Mouse (Mus musculus): ENCODE results near the gene Gid4.
A peak's percentile ranks its signal among the peaks of the same experiment; 100 is the strongest.
"Not testable (repeated sequence)": the region's sequence is repeated elsewhere in the genome, so short reads cannot be mapped to it uniquely, and the experiment has no call there.

The Gid4 gene

DNA sequence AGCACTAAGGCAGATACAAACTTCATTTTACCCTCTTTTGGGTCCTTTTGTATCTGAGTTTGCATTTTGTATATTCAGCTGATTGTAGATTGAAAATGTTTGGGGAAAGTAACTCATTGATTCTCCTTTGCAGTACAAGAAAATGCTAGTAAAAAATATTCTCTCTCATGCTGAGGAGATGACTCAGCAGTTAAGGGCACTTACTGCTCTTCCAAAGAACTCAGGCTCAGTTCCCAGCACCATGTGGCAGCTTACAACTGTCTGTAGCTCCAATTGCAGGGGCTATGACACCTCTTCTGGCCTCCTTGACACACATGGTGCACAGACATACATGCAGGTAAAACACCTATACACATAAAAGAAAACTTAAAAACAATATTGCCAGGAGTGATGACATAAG lies 16.6 kb downstream of the Gid4 start:
- no peak for DNase-seq (ENCODE audit: low spot score)

GRCm38 (mm10) chr11:60435133-60435532 lies 18.2 kb downstream of the Gid4 start:
- DNase-seq (ENCODE audit: low spot score), result no peak

GRCm38 (mm10) chr11:60436618-60437017 lies 19.7 kb downstream of the Gid4 start:
- DNase-seq (ENCODE audit: low spot score), result no peak

GRCm38 (mm10) chr11:60439621-60440020 lies 22.7 kb downstream of the Gid4 start:
- DNase-seq (ENCODE audit: low spot score), result not testable (repeated sequence)

GRCm38 (mm10) chr11:60440176-60440575 lies 23.2 kb downstream of the Gid4 start:
- DNase-seq (ENCODE audit: low spot score), result no peak

GRCm38 (mm10) chr11:60442896-60443295 lies 26.0 kb downstream of the Gid4 start:
- no peak for DNase-seq (ENCODE audit: low spot score)

GRCm38 (mm10) chr11:60444007-60444406 lies 27.1 kb downstream of the Gid4 start:
- DNase-seq (ENCODE audit: low spot score), result no peak

GRCm38 (mm10) chr11:60454080-60454744 lies 37.3 kb downstream of the Gid4 start, which contains the start of gene Drg2:
Gene Drg2 (plus strand): TSS chr11:60454591.
- peak; percentile 65 for DNase-seq (ENCODE audit: low spot score)

DNA sequence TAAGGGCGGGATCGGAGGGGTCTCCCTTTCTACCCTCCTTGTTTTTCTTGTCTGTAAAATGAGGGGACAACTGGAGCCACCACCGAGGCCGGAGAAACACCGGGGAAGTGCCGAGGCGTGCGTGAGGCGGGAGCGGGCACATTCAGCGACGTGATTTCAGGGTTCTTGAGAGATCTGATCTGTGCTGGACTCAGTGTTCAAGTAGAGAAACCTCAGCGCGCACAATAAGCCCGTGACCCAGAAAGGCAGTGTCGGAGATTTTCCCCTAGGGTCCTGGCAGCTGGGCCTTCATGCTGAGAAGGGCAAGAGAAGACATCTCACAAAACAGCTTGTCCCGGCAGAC lies 37.8 kb downstream of the Gid4 start:
- no peak for DNase-seq (ENCODE audit: low spot score)

- no peak for DNase-seq (ENCODE audit: low spot score)
Measured at GRCm38 (mm10) chr11:60457973-60458372, 41.0 kb downstream of the Gid4 start.

- no peak for DNase-seq (ENCODE audit: low spot score)
Measured at GRCm38 (mm10) chr11:60465943-60466380, 49.0 kb downstream of the Gid4 start.

DNA sequence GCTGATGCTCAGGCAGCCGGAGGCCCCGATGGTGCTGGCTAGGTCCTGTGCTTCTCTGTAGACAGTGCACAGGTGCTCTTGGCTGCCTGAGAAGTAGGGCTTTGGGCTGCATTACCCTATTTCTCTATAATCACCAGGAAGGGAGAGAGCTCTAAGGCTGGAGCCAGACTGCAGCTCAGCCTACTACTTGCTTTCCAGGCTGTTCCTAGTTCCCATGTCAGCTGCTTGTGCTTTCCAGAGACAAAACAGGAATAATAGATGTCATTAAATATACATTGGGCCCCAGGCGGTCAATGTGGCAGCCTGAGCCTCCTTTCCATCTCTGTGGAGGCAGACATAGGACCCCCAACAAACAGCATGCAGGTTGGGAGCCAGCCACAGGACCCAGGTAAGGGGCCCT lies 52.1 kb downstream of the Gid4 start, which contains the start of gene Myo15:
TSS of gene Myo15 (plus strand) at position 301 of the 400 bp plus-strand sequence.
- no peak for DNase-seq (ENCODE audit: low spot score)

GRCm38 (mm10) chr11:60470743-60471142 lies 53.8 kb downstream of the Gid4 start:
- no peak for DNase-seq (ENCODE audit: low spot score)

GRCm38 (mm10) chr11:60474534-60474933 lies 57.6 kb downstream of the Gid4 start:
- no peak for DNase-seq (ENCODE audit: low spot score)

DNA sequence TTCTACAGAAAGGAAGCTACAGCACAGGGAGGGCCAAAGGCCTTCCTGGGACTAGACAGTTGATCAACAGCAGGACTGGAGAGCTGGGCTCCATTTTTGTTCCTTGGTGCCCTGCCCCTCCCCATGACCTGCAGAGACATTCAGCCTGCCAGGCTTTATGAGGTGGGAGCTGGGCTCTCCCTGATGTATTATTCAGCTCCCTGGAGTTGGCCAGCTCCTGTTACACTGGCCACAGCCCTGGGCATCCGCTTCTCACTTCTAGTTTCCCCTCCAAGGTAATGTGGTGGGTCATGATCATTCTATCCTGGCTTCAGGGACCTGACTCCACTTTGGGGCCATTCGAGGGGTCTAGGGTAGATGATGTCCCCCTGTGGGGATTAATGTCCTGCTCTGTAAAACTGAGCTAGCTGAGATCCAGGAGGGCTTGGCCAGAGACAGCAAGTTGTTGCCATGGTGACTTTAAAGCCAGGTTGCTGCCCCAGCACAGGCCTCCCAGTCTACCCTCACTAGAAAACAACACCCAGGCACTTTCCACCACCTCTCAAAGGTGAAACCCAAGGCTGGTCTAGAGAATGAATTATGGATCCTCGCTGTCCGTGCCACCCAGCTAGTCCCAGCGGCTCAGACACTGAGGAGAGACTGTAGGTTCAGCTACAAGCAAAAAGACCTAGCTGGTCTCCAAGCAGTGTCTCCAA lies 58.9 kb downstream of the Gid4 start:
- DNase-seq (ENCODE audit: low spot score), result no peak

DNA sequence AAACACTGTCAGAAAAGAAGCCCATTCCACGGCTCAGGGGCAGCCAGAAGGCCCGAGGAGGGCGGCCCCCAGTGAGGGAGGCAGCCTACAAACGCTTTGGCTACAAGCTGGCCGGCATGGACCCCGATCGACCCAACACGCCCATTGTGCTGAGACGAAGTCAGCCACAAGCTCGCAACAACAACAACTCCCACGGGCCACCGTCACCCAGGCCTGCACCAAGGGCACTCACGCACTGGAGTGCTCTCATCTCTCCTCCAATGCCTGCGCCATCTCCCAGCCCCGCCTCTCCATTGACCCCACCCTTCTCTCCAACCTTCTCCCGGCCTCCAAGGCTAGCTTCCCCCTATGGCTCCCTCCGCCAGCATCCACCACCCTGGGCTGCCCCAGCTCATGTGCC lies 61.2 kb downstream of the Gid4 start:
- no peak for DNase-seq (ENCODE audit: low spot score)

- no peak for DNase-seq (ENCODE audit: low spot score)
Measured at GRCm38 (mm10) chr11:60486267-60486666, 69.3 kb downstream of the Gid4 start.

GRCm38 (mm10) chr11:60492726-60493125 lies 75.8 kb downstream of the Gid4 start:
- DNase-seq (ENCODE audit: low spot score), result no peak

DNA sequence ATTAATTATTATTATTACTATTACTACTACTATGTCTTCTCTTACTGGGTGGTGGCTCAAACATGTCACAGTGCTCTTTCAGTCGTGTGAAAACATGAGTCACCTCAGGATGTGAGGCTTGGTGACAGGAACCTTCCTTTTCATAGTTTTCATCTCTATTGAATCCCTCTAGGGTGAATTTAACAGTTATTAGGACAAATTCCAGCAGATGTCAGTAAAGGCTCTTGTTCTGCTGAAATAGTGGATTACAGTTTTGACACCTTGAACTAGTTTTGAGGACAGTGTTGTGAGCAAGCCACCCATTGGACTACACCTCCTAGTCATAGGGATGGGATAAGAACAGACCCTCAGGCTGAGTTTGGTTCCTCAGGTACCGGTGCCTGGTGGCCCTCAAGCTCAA lies 78.7 kb downstream of the Gid4 start:
- DNase-seq (ENCODE audit: low spot score), result no peak

All from urinary bladder, postnatal 10 days (tissue).